Mouse (Mus musculus) hindbrain, embryonic 15.5 days (tissue): ENCODE data around the gene Wfdc2. TPM values are rescaled to one million over a fixed set of nuclear protein-coding genes. Genes with fewer than 3 reads are reported as not detected.
"Not testable (repeated sequence)": the region's sequence is repeated elsewhere in the genome, so short reads cannot be mapped to it uniquely, and the experiment has no call there.

Experiments used
- ATAC-seq: fragments of 200-750 bp; cut with Nextera tagmentation; 2 replicates; pipeline ENCODE4 v1.8.0; 2017; ENCODE audit warnings: low read depth, moderate number of reproducible peaks, moderate TSS enrichment; ENCODE audit not compliant: low FRiP score
- H3K27ac ChIP-seq: fragments of 300-500 bp; sonication (generic); replicated peaks from 2 replicates; pipeline ENCODE4 v1.5.1; 2015; ENCODE audit warnings: mild to moderate bottlenecking, inconsistent platforms
- H3K27me3 ChIP-seq: fragments of 300-500 bp; sonication (generic); 2 replicates; pipeline ENCODE4 v1.6.1; 2015; ENCODE audit warnings: control low read depth, inconsistent platforms
- H3K36me3 ChIP-seq: fragments of 300-500 bp; sonication (generic); 2 replicates; pipeline ENCODE4 v1.6.1; 2015; ENCODE audit warnings: control low read depth, inconsistent platforms
- H3K4me1 ChIP-seq: fragments of 300-500 bp; sonication (generic); replicated peaks from 2 replicates; pipeline ENCODE4 v1.6.1; 2015; ENCODE audit warnings: control low read depth, inconsistent platforms
- H3K4me2 ChIP-seq: fragments of 300-500 bp; sonication (generic); 2 replicates; pipeline ENCODE4 v1.6.1; 2015; ENCODE audit warnings: moderate library complexity, mild to moderate bottlenecking, inconsistent platforms
- H3K4me3 ChIP-seq: fragments of 300-500 bp; sonication (generic); 2 replicates; pipeline ENCODE4 v1.5.1; 2015; ENCODE audit warnings: mild to moderate bottlenecking, inconsistent platforms
- H3K9ac ChIP-seq: fragments of 300-500 bp; sonication (generic); 2 replicates; pipeline ENCODE4 v1.6.1; 2015; ENCODE audit warnings: inconsistent platforms
- H3K9me3 ChIP-seq: fragments of 300-500 bp; sonication (generic); 2 replicates; pipeline ENCODE4 v1.6.1; 2016; ENCODE audit warnings: control low read depth, inconsistent platforms
- WGBS: fragments of 180-500 bp; shearing (Covaris S2); methylation state at CpG from one replicate; pipeline ENCODE4 v1.1.7; 2015; 5-methylcytosine and 5-hydroxymethylcytosine counted together
- polyA plus RNA-seq: library from polyadenylated mRNA; unstranded; fragments of >200 nt; fragmentation: Nextera tagmentation; extraction: Ambion mirVana; gene quantifications from 2 replicates; pipeline ENCODE4 v1.2.1, GENCODE M21; 2015

Gene Wfdc2
- polyA plus RNA-seq, 1 experiment from 2014 or later: 1.1 TPM

DNA sequence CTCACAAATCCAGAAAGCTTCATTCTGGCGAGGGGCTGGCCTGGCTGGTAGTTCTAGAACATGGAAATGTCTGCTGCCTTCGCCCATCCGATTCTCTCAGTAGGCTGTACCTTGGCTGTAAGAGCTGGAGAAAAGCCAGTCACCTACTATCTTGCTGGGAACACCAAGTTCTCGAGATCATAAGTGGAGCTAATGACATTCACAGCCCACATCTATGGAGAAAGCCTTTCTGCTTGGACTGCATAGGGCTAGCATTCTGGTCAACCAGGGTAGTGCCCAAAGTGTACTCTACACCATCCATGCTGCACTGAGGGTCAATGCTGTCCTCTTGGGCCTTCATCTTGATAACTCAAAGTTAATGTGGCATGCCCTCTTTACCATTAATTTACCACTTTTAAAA is 31.3 kb downstream of the Wfdc2 start, which contains the start of gene Eppin:
Gene Eppin, minus strand, starts transcription at position 101 of the 400 bp plus-strand sequence.
- H3K4me2 ChIP-seq: no peak within 1 kb of the TSS
- no peak within 1 kb of the TSS for H3K4me3 ChIP-seq
- H3K27me3 ChIP-seq: peaks cover 2% of the 10 kb centered on the region; the same call in 1 of the 2 replicates
- no peak within 1 kb of the TSS for H3K27ac ChIP-seq
- ATAC-seq: no peak
- H3K9me3 ChIP-seq: no peaks in the 10 kb centered on the region
- H3K4me1 ChIP-seq: no peaks in the 10 kb centered on the region
- H3K9ac ChIP-seq: no peak within 1 kb of the TSS
- H3K36me3 ChIP-seq: no peaks in the 10 kb centered on the region
- 80% methylated on average over 4 of the region's 4 CpGs for WGBS

DNA sequence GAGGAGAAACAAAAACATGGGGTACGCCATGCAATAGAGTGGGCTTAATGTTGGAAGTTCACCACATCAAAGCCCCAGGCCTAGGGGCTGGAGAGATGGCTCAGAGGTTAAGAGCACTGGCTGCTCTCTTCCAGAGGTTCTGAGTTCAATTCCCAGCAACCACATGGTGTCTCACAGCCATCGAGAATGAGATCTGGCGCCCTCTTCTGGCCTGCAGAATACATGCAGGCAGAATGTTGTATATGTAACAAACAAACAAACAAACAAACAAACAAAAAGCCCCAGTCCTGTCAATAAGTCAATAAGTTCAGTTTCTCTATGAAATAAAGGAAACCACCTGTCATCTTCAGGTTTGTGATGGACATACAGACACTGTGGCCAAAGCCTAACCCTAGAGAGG is 38.0 kb downstream of the Wfdc2 start:
- Histone ChIP-seq H3K4me2 (no peak overlapping the region), H3K27me3 (no peaks in the 10 kb centered on the region), H3K4me1 (no peaks in the 10 kb centered on the region), H3K9ac (no peak overlapping the region), H3K4me3 (no peak overlapping the region), H3K9me3 (no peaks in the 10 kb centered on the region), H3K36me3 (no peaks in the 10 kb centered on the region), H3K27ac (no peak overlapping the region)
- WGBS: 72% methylated on average over 3 of the region's 3 CpGs
- no peak for ATAC-seq

DNA sequence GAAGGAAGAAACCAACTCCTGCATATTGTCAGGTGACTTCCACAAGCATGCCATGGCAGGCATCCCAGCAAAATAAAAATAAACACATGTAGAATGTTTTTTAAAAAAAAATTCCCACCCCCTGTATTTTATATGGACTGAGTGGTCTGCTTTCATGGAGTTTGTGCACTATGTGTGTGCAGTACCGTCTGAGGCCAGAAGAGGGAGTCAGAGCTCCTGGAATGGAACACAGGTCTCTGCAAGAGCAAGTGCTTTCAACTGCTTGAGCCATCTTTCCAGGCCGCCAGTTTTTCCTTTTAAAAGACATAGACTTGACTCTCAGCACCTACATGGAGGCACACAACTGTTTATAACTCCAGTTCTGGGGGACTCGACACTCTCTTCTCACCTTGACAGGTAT is 41.3 kb downstream of the Wfdc2 start:
- 95% methylated on average over 3 of the region's 3 CpGs for WGBS
- Histone ChIP-seq H3K4me2 (no peak overlapping the region), H3K27ac (no peak overlapping the region), H3K36me3 (no peaks in the 10 kb centered on the region), H3K27me3 (no peaks in the 10 kb centered on the region), H3K9ac (no peak overlapping the region), H3K4me1 (no peaks in the 10 kb centered on the region), H3K4me3 (no peak overlapping the region), H3K9me3 (no peaks in the 10 kb centered on the region)
- no peak for ATAC-seq

DNA sequence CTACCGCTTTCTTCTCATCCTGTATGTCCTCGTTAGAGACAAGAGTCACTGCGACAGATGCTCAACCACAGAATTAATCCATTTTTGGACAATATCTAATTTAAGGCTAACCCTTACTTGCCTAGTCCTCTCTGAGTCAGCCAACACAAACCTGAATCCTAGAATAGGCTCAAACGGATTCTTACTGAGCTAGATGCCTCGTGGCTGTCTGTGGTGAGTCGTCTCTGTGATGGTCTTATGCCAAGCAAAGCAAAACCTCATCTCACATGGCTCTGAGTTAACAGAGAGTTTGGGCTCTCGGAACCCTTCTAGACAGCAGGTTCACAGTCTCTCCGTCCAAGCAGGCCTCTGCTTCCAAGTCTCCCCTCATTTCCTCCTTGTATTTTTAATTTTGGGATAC is 42.2 kb downstream of the Wfdc2 start:
- no peaks in the 10 kb centered on the region for H3K27me3 ChIP-seq
- H3K36me3 ChIP-seq: no peaks in the 10 kb centered on the region
- H3K4me2 ChIP-seq: no peak overlapping the region
- H3K27ac ChIP-seq: no peak overlapping the region
- no peaks in the 10 kb centered on the region for H3K4me1 ChIP-seq
- 93% methylated on average over 8 of the region's 8 CpGs for WGBS
- no peak overlapping the region for H3K4me3 ChIP-seq
- ATAC-seq: no peak
- no peaks in the 10 kb centered on the region for H3K9me3 ChIP-seq
- H3K9ac ChIP-seq: no peak overlapping the region

DNA sequence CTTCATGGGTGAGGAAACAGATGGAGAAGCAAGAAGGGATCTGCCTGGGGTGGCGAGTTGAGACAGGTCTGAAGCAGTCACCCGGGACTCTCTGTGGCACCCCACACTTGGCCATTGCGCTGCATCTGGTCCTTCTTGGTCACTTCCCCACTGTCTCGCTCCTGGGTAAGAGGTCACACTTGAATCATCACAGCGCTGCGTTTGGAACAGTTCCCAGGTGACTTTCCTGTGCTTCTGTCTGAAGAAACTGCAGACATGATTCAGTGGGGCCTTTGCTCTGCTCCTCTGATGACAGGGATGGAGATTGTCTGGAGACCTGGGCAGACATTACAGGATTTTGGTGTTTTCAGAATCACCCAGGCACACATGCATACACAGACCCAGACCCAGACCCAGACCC is 46.6 kb downstream of the Wfdc2 start:
- Histone ChIP-seq H3K9me3 (no peaks in the 10 kb centered on the region), H3K27ac (no peak overlapping the region), H3K9ac (no peak overlapping the region), H3K4me1 (no peaks in the 10 kb centered on the region), H3K4me3 (no peak overlapping the region), H3K36me3 (no peaks in the 10 kb centered on the region), H3K27me3 (no peaks in the 10 kb centered on the region), H3K4me2 (no peak overlapping the region)
- 72% methylated on average over 6 of the region's 6 CpGs for WGBS
- ATAC-seq: no peak

DNA sequence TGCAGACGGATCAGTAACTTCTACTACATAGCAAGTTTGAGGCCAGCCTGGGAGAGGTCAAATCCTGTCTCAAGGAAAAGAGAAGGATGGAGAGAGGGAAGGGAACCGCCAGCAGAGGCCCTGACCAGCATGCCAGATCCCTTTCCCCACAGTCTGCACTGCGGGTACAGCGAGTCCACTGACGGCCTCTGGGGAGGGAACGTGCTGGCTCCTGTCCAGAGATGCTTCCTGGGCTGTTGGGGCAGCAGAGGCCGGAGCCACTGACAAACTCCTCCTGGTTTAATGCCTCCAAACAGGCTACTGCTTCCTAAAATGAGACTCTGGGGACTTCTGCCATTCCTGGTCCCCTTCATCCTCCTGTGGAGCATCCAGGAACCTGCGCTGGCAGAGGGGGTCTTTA is 51.3 kb downstream of the Wfdc2 start, which contains the start of the genes Wfdc6b and Wfdc8:
Gene Wfdc6b, plus strand, starts transcription at position 52 of the 400 bp plus-strand sequence.
Gene Wfdc8, minus strand, starts transcription at position 156 of the 400 bp plus-strand sequence.
- H3K4me2 ChIP-seq, H3K4me3 ChIP-seq, H3K9ac ChIP-seq: not testable (repeated sequence)

DNA sequence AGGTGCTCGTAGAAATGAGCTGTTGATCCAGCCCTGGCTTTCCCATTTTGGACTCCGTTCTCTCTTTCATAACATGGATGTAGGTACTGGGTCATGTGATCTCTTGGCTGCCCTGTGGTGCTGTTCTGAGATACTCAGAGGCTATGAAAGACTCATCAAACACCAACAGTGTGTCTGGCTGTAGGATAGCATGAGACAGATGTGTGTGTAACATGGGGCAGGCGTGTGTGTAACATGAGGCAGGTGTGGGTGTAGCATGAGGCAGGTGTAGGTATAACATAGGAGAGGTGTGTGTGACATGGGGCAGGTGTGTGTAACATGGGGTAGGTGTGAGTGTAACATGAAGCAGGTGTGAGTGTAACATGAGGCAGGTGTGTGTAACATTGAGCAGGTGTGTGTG is 53.2 kb downstream of the Wfdc2 start:
- H3K27me3 ChIP-seq: no peaks in the 10 kb centered on the region
- no peaks in the 10 kb centered on the region for H3K4me1 ChIP-seq
- no peak for ATAC-seq
- no peak overlapping the region for H3K9ac ChIP-seq
- 95% methylated on average over 3 of the region's 3 CpGs for WGBS
- H3K9me3 ChIP-seq: no peaks in the 10 kb centered on the region
- no peak overlapping the region for H3K4me3 ChIP-seq
- H3K4me2 ChIP-seq: no peak overlapping the region
- no peak overlapping the region for H3K27ac ChIP-seq
- H3K36me3 ChIP-seq: no peaks in the 10 kb centered on the region

More for the DNA sequence above, 51.3 kb downstream of the Wfdc2 start, which contains the start of the genes Wfdc6b and Wfdc8:
- ATAC-seq, H3K4me1 ChIP-seq, H3K27ac ChIP-seq, H3K36me3 ChIP-seq, H3K27me3 ChIP-seq, H3K9me3 ChIP-seq: not testable (repeated sequence)
- WGBS: 48% methylated on average over 8 of the region's 8 CpGs

Other genes starting within 250 kb of the Wfdc2 start
- gene Svs6, start 245.7 kb upstream of the Wfdc2 start, polyA plus RNA-seq: not detected in 2 replicates
- gene Svs5, start 229.7 kb upstream of the Wfdc2 start, polyA plus RNA-seq: not detected in 2 replicates
- 0.25 and 0.65 TPM in 2 replicates for gene Slpi, start 173.3 kb upstream of the Wfdc2 start, polyA plus RNA-seq
- 0.08 and 0.10 TPM in 2 replicates for gene Rbpjl, start 159.3 kb upstream of the Wfdc2 start, polyA plus RNA-seq
- 3.9 and 5.1 TPM in 2 replicates for gene Matn4, start 157.3 kb upstream of the Wfdc2 start, polyA plus RNA-seq
- 9.4 and 10.4 TPM in 2 replicates for gene Sdc4, start 118.5 kb upstream of the Wfdc2 start, polyA plus RNA-seq
- gene Sys1, start 105.4 kb upstream of the Wfdc2 start, polyA plus RNA-seq: 82.7 and 88.2 TPM in 2 replicates
- 5.0 and 6.6 TPM in 2 replicates for gene Gm20458, start 101.4 kb upstream of the Wfdc2 start, polyA plus RNA-seq
- gene Trp53tg5, start 88.7 kb upstream of the Wfdc2 start, polyA plus RNA-seq: not detected in 2 replicates
- 22.8 and 23.1 TPM in 2 replicates for gene Dbndd2, start 76.3 kb upstream of the Wfdc2 start, polyA plus RNA-seq
- gene Pigt, start 64.9 kb upstream of the Wfdc2 start, polyA plus RNA-seq: 93.4 and 103 TPM in 2 replicates
- gene Spint3, start 11.0 kb downstream of the Wfdc2 start, polyA plus RNA-seq: not detected in 2 replicates
- not detected in 2 replicates for gene Wfdc6a, start 23.0 kb downstream of the Wfdc2 start, polyA plus RNA-seq
- gene Eppin, start 31.2 kb downstream of the Wfdc2 start, polyA plus RNA-seq: 0.21 TPM in 1 of 2 replicates, not detected in the other
- gene Wfdc6b, start 51.1 kb downstream of the Wfdc2 start, polyA plus RNA-seq: not detected in 2 replicates
- not detected in 2 replicates for gene Wfdc8, start 51.2 kb downstream of the Wfdc2 start, polyA plus RNA-seq
- not detected in 2 replicates for gene Wfdc16, start 76.4 kb downstream of the Wfdc2 start, polyA plus RNA-seq
- not detected in 2 replicates for gene Wfdc10, start 93.6 kb downstream of the Wfdc2 start, polyA plus RNA-seq
- not detected in 2 replicates for gene Wfdc9, start 94.2 kb downstream of the Wfdc2 start, polyA plus RNA-seq
- not detected in 2 replicates for gene Wfdc11, start 111.7 kb downstream of the Wfdc2 start, polyA plus RNA-seq
- not detected in 2 replicates for gene Wfdc13, start 122.7 kb downstream of the Wfdc2 start, polyA plus RNA-seq
- gene Spint4, start 136.1 kb downstream of the Wfdc2 start, polyA plus RNA-seq: not detected in 2 replicates
- not detected in 2 replicates for gene Spint5, start 152.9 kb downstream of the Wfdc2 start, polyA plus RNA-seq
- 1.6 and 1.7 TPM in 2 replicates for gene Wfdc3, start 183.5 kb downstream of the Wfdc2 start, polyA plus RNA-seq
- 54.6 and 57.6 TPM in 2 replicates for gene Dnttip1, start 183.6 kb downstream of the Wfdc2 start, polyA plus RNA-seq
- 78.0 and 107 TPM in 2 replicates for gene Ube2c, start 207.5 kb downstream of the Wfdc2 start, polyA plus RNA-seq
- 0.97 and 2.4 TPM in 2 replicates for gene Tnnc2, start 217.6 kb downstream of the Wfdc2 start, polyA plus RNA-seq
- gene Snx21, start 223.4 kb downstream of the Wfdc2 start, polyA plus RNA-seq: 39.6 and 44.8 TPM in 2 replicates
- gene Acot8, start 242.5 kb downstream of the Wfdc2 start, polyA plus RNA-seq: 21.4 and 21.5 TPM in 2 replicates
- gene Zswim3, start 242.7 kb downstream of the Wfdc2 start, polyA plus RNA-seq: 16.8 TPM in 2 replicates